Mouse (Mus musculus) megakaryocyte, embryonic 14.5 days (primary cell): ENCODE measurements around the gene Sfxn3.

Experiments used
- FLI1 ChIP-seq: IDR thresholded peaks from 2 replicates; pipeline ENCODE4 v1.6.1; 2012; ENCODE audit warnings: low read length, inconsistent platforms, mixed read lengths
- GATA1 ChIP-seq: IDR thresholded peaks from 3 replicates; pipeline ENCODE4 v1.6.1; 2012; ENCODE audit warnings: mixed read lengths, low read length, inconsistent platforms, borderline replicate concordance

DNA sequence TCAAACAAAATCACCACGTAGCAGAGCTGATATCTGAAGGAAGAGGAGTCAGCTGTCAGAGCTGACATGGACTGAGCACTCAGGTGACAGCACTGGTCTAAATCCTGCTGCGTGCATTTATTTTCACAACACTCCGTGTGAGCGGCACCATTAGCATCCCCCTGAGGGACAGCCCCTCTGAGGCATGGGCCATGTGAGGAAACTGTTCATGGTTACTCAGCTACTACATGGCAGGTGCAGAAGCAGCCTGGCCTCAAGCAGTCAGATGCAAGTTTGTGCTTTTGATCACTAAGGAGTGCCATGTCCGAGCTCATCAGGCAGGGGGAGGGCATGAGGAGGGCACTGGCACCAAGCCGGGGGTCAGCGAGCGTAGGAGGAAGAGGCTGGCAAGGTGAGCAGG lies 47.7 kb upstream of the Sfxn3 start:
- TF ChIP-seq GATA1 (no peak), FLI1 (no peak)
